ENCODE assay signal across 9 mouse cellular contexts in genomic region chr1:43730491-43730924, GRCm38 (mm10). TPM values are rescaled to one million over a fixed set of nuclear protein-coding genes. Genes with fewer than 3 reads are reported as not detected.
DNase-seq lines count a peak whose midpoint lies in the region; ATAC-seq lines count a peak whose summit lies in the region.
"Had no signal": no experiment of that assay in that cellular context is flagged by ENCODE, and none has a peak within 500 bp of the region (broad histone marks: within the 10 kb centered on the region; RNA-seq: fewer than 3 reads in every experiment).

Gene 1500015O10Rik, plus strand, starts transcription at chr1:43730602.

- peak; percentile 98 for ATAC-seq in hindbrain, embryonic 16.5 days
- no peak for ATAC-seq in megakaryocyte progenitor cell, adult 5-6 weeks (replicated peaks; ENCODE audit: poor library complexity)
- ATAC-seq in erythroblast, adult 5-6 weeks (replicated peaks; ENCODE audit: low FRiP score, poor library complexity, severe bottlenecking): no peak

- DNase-seq in MN1 (ENCODE audit: low spot score): peak; percentile 50
- peak; percentile 42 to 46 for DNase-seq in adrenal gland, postnatal 4 days (ENCODE audit: low spot score in 2 of 2)
- peak; percentile 60 to 63 for DNase-seq in frontal cortex, postnatal 14 days (ENCODE audit: low spot score in 2 of 2)
- peak; percentile 44 to 69 for DNase-seq in left cerebral cortex, adult 8-10 months (ENCODE audit: low spot score in 2 of 2)
- DNase-seq in ovary, postnatal 10 days (ENCODE audit: low spot score): peak; percentile 61

- no peak within 1 kb of the TSS for H3K9ac ChIP-seq in hindbrain, embryonic 16.5 days (ENCODE audit: low read depth, low read length)

- no peak within 1 kb of the TSS for H3K4me2 ChIP-seq in hindbrain, embryonic 16.5 days (ENCODE audit: low read length)

- WGBS in hindbrain, embryonic 16.5 days: 37% methylated on average over 15 of the region's 16 CpGs

- no peaks in the 10 kb centered on the region for H3K9me3 ChIP-seq in hindbrain, embryonic 16.5 days (ENCODE audit: control insufficient read depth, low read length)

- no peaks in the 10 kb centered on the region for H3K36me3 ChIP-seq in hindbrain, embryonic 16.5 days (ENCODE audit: control insufficient read depth, insufficient read depth, low read length)

- H3K4me3 ChIP-seq in hindbrain, embryonic 16.5 days (ENCODE audit: low read length): no peak within 1 kb of the TSS
- H3K4me3 ChIP-seq: megakaryocyte, embryonic 14.5 days had no signal

- H3K4me1 ChIP-seq in hindbrain, embryonic 16.5 days (ENCODE audit: control insufficient read depth, insufficient read depth, low read depth, low read length): peaks cover 6% of the 10 kb centered on the region
- H3K4me1 ChIP-seq: megakaryocyte, embryonic 14.5 days had no signal

- no peaks in the 10 kb centered on the region for H3K27me3 ChIP-seq in hindbrain, embryonic 16.5 days (replicated peaks; ENCODE audit: control insufficient read depth, insufficient read depth, low read length)

- H3K27ac ChIP-seq in hindbrain, embryonic 16.5 days (ENCODE audit: low read depth, low read length): peak within 1 kb of the TSS; percentile 17; the same call in 1 of the 2 replicates

RNA-seq across cellular contexts. Expression of gene 1500015O10Rik, which starts in this region (rescaled TPM):
- total RNA-seq in adrenal gland, postnatal 4 days (2021): 10 to 100 TPM; 56.9 to 57.7 TPM
- 64.1 and 74.2 TPM in 2 replicates for polyA plus RNA-seq in hindbrain, embryonic 16.5 days (2015; fragmentation: Nextera tagmentation; extraction: Ambion mirVana)
- 10 to 100 TPM in 1 of 4 experiments, 1 to 10 TPM in 1, under 1 TPM in 2; 0.44 to 15.0 (median 2.0) TPM for total RNA-seq in left cerebral cortex, adult 8-10 months (2022)
- not detected in 2 replicates for total RNA-seq in megakaryocyte progenitor cell, adult 5-6 weeks (2015)
- total RNA-seq in megakaryocyte progenitor cell, adult 5-6 weeks (2017): not detected in 2 replicates
- total RNA-seq in erythroblast, adult 5-6 weeks (2015; ENCODE audit: low replicate concordance): not detected in 2 replicates
- total RNA-seq in erythroblast, adult 5-6 weeks (2017; ENCODE audit: low replicate concordance): not detected in 2 replicates
